Mouse (Mus musculus) spleen, adult 2 months (tissue): ENCODE data around the gene Rasgef1b.

Source experiments
- CTCF ChIP-seq: fragments of 200-500 bp; IDR thresholded peaks from 2 replicates; pipeline ENCODE4 v1.5.1; 2011; ENCODE audit warnings: mild to moderate bottlenecking, inconsistent platforms; ENCODE audit not compliant: insufficient read depth, insufficient read length, insufficient replicate concordance; ENCODE audit errors: extremely low read depth
- POLR2A ChIP-seq: fragments of 200-500 bp; IDR thresholded peaks from 2 replicates; pipeline ENCODE4 v1.6.1; 2011; ENCODE audit warnings: low read depth, low read length, inconsistent platforms

- TF ChIP-seq CTCF (no peak), POLR2A (no peak)
Observed at GRCm38 (mm10) chr5:99652931-99653330, 75.9 kb downstream of the Rasgef1b start.
